Mouse (Mus musculus) NIH3T3 (cell line): ENCODE measurements around the gene Dlat.

Source experiments
- DNase-seq: peaks from one replicate; pipeline ENCODE4 v3.0.0-alpha.2; 2012; ENCODE audit warnings: low read depth

Dlat gene

DNA sequence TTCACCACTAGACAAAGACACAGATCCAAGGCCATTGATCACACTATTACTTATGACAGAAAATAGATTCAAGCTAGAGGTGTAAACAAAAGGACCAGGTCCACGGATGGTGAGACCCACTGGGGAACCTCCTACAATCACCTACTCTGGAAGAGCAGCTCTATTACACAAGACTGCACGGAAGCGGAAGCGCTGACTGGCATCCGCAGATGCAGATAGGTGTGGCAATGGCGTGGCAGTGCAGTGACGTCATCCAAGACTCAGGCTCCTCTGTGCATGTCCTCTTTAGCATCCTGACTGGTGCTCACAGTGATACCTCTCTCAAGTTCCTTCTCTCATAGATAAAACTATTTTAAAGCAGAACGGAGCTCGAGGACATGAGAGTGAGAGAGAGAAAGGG is 66.6 kb downstream of the Dlat start:
- DNase-seq, result no peak

DNA sequence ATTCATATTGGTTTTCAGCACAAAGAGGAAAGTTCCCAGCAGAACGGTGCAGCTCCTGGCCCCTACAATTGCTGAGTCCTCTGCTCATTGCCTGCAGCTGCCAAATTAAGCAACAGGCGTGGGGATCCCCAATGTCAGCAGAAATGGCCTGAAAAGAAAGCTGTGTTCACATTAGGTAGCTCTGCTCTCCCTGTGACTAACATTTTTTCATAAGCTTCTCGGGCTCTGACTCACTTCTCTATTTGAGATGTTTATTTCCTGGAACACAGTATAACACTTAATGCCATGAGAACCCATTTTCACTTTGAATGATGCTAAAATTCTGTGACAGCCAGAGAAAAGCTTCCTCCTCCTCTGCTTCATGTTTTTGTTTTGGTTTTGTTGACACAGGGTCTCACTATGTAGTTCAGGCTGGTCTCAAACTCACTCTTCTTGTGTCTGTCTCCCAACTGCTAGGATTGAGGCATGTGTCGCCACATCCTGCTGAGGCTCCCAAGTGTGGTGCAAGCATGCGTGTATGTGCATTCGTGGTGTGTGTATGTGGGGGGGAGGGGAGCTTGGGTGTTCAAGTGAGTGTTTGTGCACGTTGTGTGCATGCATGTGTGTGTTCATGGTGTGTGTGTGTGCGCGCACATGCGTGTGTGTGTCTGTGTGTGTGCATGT is 68.6 kb downstream of the Dlat start:
- peak; percentile 76 for DNase-seq

DNA sequence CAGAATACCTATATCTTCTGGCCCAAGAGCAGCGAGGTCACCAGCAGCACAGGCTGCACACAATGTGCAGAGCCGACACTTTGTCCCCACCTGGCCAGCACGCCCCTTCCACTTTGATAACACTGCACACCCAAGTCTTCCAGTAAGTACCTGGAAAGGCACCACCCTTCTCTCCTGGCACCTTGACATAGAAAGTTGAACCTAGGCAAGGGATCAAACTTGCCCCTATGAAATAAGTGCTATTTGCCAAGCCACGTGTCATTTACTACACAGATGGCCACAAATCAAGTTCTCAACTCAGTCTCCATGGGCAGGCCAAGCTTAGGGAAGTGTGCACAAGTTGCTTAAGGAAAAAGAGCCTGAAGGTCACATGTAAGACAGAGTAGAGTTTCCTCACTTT is 72.6 kb downstream of the Dlat start:
- DNase-seq, result no peak

DNA sequence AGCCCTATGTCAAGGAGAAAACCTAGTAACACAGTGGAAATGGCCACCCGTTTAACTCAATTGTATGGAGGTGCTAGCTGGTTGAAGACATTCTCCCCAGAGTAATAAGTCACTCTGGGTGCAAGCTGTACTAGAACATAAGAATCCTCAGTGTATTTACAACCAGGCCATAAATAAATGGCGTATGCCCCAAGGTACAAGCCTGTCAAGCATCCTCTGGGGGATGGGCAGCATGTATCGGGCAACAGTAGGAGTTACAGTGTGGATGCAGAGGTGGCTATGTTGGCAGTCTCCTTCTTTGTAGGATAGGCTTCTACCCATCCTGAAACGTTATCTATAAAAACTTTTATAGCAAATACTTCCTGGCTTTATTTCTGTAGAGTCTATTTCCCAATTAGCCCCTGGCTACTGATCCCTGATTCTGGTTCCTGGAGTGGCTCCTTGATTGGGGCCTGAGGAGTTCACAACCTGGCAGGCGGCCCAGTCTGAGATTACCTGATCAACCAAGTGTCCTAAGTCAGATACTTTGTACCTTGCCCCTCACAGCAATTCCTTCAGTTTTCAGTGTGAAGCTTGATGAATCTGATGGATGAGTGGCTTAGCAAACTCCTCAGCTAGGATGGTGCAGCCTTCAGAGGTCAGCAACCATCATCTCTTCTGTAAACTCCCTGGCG is 74.3 kb downstream of the Dlat start:
- DNase-seq, result no peak
